Mouse (Mus musculus) thymus, adult 18-20 months (tissue): ENCODE measurements around the gene Gcsh.

Experiments used
- DNase-seq, 2 experiments: peaks; one replicate each; pipeline ENCODE4 v3.0.0; 2022; ENCODE audit warnings: mixed read lengths in 2 of 2

The Gcsh gene

DNA sequence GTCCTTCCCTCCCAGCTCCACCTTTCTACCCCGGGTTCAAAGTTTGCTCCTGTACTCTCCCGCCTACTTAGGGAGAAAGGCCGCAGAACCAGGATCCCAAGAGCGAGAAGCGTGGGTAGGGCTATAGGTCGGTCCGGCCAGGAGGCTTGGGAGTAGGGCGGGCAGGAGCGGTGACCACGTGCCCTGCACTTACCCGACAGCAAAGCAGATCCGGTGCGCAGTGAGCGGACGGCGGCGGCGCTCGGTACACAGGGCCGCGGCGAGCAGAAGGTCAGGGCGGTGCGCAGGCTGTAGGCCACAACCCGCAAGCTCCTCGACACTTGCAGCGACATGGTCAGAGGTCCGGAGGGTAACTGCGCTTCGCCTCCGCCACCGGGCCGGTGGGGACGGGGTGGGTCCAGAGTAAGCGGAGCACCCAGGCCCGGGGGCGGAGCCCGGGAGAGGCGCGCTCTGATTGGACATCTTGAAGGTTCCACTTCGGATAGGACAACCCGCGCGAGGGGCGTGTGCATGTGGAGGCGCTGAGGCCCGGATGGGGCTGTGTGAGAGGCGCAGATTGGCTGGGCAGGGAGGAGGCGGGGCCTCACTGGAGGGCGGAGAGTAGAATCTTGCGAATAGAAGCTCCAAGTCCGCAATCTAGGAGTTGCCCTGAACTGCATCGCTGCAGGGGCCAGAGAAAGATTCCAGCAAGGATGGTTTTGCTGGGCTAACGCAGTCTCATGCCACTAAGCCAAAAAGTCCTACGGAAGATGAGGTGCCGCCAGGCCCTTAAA lies at the start of gene Gcsh:
Gene Gcsh, minus strand, starts transcription at position 443 of the 773 bp plus-strand sequence.
- peak; percentile 98 for DNase-seq

- no peak for DNase-seq
These were observed 46.5 kb upstream of the Gcsh start for GRCm38 (mm10) chr8:117039843-117040242.

DNA sequence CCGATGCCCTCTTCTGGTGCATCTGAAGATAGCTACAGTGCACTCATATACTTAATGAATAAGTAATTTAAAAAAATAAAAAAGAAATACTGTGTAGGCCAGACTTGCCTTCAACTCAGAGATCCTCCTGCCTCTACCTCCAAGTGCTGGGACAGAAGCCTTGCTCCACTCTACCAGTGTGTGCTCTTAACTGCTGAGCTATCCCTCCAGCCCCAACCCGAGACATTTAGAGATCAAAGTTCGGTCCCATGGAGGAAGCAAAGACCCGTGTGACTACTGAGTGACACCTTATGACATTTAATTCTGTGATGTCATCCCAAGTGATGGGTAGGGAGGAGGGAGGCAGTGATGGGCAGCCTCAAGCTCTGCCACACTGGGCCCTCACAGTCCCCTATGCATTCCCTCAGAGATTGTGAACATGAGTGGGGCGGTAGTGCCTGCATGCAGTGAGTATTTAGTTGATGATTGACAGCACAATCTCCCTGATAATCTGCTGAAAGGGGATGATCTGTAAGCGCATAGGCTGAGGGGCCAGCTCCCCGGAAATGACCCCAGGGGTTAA lies 44.1 kb upstream of the Gcsh start:
- DNase-seq: no peak

- no peak for DNase-seq
These were observed 40.1 kb upstream of the Gcsh start for GRCm38 (mm10) chr8:117033393-117033792.

- DNase-seq: no peak
These were observed 39.3 kb upstream of the Gcsh start for GRCm38 (mm10) chr8:117032609-117033008.

- no peak for DNase-seq
These were observed 38.1 kb upstream of the Gcsh start for GRCm38 (mm10) chr8:117031476-117031875.

- DNase-seq: no peak
These were observed 35.3 kb upstream of the Gcsh start for GRCm38 (mm10) chr8:117028686-117029085.

DNA sequence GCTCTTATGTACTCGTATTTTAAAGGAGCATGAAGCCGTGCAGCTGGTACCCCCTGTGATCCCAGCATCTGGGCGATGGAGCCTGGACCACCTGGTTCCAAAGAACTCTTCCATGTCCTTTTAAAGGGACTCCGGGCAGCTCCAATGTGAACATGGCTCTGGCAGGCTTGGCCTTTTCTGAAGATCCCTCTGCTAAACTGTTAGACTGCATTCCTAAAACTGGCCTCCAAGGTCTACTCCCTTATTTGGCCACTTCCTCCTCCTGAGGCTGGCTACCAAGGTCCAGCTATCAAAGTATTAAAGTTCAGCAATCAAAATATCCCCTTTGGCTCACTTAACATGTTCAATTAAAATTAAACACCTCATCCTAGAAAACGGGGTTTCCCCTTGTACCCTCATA lies 34.3 kb upstream of the Gcsh start:
- DNase-seq: no peak

- no peak for DNase-seq
These were observed 29.1 kb upstream of the Gcsh start for GRCm38 (mm10) chr8:117022297-117022993.

GRCm38 (mm10) chr8:117019323-117020275 lies 26.3 kb upstream of the Gcsh start:
- no peak for DNase-seq

GRCm38 (mm10) chr8:117017896-117018295 lies 24.6 kb upstream of the Gcsh start:
- no peak for DNase-seq

DNA sequence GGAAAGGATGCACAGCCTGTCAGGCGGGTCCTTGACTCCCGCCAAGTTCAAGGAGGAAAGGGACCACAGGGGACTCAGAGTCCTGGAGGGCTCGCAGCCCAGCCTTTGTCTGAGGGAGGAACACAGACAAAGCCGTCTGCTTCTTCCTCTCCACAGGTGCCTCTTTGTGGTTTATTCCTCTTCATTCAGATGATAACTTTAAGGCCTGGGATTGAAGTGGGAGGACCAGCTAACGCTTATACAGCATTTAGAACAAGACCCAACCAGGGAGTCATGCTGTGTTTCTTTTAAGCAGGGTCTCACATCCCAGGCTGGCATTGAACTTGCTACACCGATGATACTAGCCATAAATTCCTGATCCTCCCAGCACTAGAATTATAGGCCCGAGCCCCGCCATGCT lies 23.7 kb upstream of the Gcsh start:
- no peak for DNase-seq

GRCm38 (mm10) chr8:117015670-117016069 lies 22.3 kb upstream of the Gcsh start:
- DNase-seq: no peak

DNA sequence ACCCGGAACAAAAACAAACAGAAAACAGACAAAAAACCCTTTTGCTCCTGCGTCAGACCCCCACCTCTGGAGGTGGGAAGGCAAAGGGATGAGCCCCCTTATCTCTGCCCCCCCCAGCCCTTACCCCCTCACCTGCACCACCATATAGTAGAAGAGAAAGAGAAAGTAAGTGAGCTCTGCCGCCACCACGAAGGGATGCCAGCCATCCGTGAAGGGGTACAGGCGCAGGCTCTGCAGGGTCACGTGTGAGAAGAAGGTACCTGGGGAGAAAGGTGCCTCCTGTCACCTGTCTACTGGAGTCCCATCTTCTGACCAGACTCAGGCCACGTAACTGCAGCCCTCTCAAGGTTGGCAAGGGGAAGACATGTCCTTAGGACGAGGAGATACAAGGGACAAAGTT lies 18.0 kb upstream of the Gcsh start:
- no peak for DNase-seq

DNA sequence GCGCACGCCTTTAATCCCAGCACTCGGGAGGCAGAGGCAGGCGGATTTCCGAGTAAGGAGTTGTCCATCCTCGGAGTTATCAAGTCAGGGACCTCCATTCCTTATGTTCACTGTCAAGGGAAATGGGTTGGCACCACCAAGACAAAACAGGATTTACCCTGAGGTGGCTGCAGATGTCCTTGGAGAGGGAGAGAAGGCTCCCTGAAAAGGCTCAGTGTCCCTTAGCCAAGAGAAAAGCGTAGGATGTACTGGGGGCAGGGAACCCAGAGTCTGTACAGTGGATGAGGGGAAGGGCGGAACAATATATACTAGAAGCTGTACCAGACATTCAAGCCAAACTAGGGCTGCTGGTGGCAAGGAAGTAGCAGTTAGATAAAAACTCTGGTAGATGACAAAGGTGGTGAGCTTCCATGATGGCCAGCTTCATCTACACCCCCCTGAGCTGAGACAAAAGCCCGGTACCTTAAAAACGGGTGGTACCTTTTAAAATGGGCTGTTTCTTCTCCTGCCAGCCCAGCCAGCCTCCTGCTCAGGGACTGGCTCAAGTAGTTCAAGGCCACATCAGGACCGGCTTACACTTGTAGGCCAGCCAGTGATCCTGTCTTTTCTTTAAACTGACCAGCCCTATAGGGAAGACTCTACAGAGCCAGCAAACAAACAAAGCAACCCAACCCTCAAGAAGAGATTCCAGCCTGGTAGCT lies 829 bp upstream of the Gcsh start:
- no peak for DNase-seq

DNA sequence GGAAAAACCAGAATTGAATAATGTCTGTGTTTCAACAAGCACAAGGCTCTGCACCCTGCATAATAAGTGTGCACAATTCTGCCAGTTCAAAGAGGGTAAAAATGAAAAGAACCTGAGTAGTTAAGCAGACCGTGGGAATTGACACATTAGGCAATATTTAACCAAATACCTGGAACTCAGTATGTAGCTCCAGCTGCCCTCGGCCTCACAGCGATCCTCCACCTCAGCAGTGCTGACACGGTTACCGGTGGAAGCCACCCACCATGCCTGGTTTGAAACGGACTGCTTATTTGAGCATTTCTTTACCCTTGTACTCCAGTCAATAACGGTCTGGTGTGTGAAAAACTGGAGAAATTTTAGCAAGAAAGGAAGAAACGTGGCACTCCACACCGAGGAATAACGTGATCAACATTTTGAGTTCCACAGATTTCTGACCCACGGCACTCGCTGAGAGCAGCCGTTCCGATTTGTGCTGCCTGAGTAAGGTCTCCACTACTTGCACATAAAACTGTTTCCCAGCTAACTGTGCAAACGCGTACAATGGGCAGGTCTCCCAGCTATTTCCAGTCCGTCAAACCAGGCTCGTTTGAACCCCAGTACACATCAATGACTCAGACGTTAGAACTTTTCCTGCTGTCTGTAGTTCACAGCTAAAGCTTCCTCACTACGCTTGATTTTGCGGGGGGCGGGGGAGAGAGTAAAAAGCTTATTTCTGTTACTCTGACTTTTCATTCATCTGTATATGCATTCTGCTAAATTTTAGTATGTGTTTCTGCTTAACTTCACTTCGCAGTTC lies 963 bp downstream of the Gcsh start:
- no peak for DNase-seq

DNA sequence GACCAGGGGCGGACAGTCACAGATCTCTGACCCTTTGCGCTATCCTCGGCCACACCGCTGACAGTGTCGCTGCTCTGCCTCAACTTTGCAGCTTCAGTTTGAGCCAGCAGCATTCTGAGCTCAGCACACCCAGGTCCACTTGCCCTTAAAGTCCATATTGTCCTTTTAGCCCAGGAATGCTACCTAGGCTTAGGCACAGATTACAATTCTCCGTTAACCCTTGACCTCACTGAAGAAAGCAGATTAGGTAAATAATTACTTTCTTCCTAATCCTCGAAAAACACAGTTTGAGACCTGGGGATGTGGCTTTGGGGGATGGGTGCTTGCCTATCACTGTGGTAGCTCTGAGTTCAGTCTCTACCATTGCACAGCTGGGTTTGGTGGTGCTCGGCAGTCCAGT lies 2.1 kb downstream of the Gcsh start:
- DNase-seq: no peak

DNA sequence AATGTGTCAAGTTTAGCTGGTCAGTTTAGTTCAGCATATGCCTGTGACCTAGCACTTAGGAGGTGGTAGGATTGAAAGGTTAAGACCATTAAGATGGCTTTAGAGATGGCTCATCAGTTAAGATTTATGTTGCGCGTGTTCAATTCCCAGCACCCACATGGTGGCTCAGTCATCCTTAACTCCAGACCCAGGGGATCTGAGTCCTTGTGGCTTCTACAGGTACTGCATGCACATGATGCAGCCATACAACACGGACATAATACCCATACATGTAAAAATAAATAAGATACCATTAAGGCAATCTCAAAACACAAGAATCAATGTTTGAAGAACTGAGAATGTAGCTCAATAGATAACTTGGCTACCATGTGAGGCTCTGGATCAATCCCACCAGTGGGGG lies 3.5 kb downstream of the Gcsh start:
- no peak for DNase-seq

- peak in 1 of 2 experiments; percentile 34 for DNase-seq
These were observed 13.2 kb downstream of the Gcsh start for GRCm38 (mm10) chr8:116980117-116980516.

DNA sequence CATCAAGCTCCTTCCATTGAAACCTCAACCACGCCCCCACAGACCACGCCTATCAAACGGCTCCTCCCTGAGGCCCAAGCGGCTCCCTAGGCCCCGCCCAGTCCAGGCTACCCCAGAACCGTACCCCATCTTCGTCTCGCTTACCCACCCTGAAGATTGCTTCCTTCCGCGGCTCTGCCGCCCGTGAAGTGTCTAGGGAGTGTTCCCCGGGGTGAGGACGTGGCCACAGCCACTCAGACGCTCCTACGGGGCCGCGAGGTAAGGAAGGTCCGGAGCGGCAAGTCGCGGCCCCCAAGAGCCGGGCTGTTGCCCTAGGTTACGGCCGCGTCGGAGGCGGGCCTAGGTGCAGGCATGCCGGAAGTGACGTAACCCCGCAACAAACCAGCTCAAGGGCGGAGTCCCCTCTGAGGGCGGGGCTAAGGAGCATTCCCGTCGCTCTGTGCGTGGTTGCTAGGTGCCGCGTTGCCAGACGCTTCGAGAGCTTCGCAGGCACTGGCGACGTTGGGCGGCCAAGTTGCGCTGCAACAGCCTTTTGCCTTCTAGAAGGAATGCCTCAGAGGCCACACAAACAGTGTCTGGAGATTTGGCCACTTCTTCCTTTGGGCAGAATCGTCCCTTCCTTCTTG lies 14.6 kb downstream of the Gcsh start, which contains the start of gene 1700030J22Rik:
Gene 1700030J22Rik, minus strand, starts transcription at position 329 of the 626 bp plus-strand sequence.
- peak; percentile 96 to 97 for DNase-seq

- no peak for DNase-seq
These were observed 15.3 kb downstream of the Gcsh start for GRCm38 (mm10) chr8:116978052-116978451.
